Mouse (Mus musculus): ENCODE data around the gene Maml2. TPM values are rescaled to one million over a fixed set of nuclear protein-coding genes. Genes with fewer than 3 reads are reported as not detected.

Gene Maml2
- 1.3 TPM for polyA plus RNA-seq (2014; fragmentation: Illumina TruSeq; extraction: RNeasy Lipid Tissue Mini Kit (QIAGEN cat#74804); ENCODE audit: low read depth, low replicate concordance)

GRCm38 (mm10) chr9:13297668-13298512 lies at the start of gene Maml2:
TSS of gene Maml2 (plus strand) at chr9:13297957.

DNA sequence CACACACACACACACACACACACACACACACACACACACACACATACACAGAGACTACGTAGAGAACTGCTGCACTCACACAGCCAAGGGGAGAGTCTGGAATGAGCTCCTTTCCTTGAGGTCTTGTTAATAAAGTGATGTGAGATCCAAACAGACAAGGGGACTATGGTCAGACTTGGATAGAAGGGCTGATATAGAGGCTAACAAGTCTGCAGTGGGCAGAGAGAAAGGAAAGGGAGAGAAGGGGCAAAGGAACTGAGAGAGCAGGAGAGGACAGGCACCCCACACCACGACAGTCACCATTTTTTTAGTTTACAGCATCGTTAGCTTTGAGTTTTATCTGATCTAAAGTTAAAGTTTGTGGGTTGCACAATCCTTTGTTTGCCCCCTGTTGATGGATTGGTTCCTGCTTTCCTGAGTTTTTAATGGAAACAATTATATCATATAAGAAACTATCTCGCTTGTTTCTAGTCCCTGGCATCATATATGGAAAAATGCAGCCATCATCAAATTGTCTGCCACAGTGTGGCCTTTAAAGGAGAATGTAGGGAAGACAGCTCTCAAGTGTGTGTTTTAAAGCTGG lies 149.0 kb downstream of the Maml2 start, which contains the start of gene Gm17571:
Gm17571 (minus strand) TSS at position 51 of the 583 bp plus-strand sequence.

DNA sequence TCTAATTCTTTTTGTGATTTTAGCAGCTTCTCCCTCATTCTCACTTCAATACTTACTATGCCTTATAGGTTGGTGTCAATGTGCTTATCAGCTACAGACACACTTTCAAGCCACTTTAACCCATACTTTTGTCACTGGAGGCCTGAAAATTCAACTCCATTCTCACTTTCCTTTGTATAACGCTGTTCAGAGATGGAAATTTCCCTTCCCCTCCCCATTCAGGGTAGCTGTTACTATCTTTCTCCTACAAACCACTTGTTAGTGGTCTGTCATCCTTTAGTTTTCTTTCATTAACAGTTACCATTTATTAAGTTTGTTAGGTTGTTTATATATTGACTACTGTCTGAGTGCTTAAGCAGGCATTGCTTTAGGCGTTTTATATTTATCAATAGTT lies 450.6 kb downstream of the Maml2 start, which contains the start of gene Mtmr2:
Mtmr2 (plus strand) TSS at position 7 of the 394 bp plus-strand sequence.

Other genes starting within 250 kb of the Maml2 start
- gene Jrkl, start 52.1 kb upstream of the Maml2 start, polyA plus RNA-seq (2014; fragmentation: Illumina TruSeq; extraction: RNeasy Lipid Tissue Mini Kit (QIAGEN cat#74804); ENCODE audit: low read depth, low replicate concordance), result 7.9 TPM
- 8.1 TPM for gene Ccdc82, start 51.0 kb upstream of the Maml2 start, polyA plus RNA-seq (2014; fragmentation: Illumina TruSeq; extraction: RNeasy Lipid Tissue Mini Kit (QIAGEN cat#74804); ENCODE audit: low read depth, low replicate concordance)
- gene Gm17571, start 148.8 kb downstream of the Maml2 start, polyA plus RNA-seq (2014; fragmentation: Illumina TruSeq; extraction: RNeasy Lipid Tissue Mini Kit (QIAGEN cat#74804); ENCODE audit: low read depth, low replicate concordance), result not detected

Measured in liver, adult 10 weeks (tissue).